Mouse (Mus musculus): ENCODE measurements around the gene Wnt1. TPM values are rescaled to one million over a fixed set of nuclear protein-coding genes. Genes with fewer than 3 reads are reported as not detected.
"Not testable (repeated sequence)": the region's sequence is repeated elsewhere in the genome, so short reads cannot be mapped to it uniquely, and the experiment has no call there.

Wnt1 gene
- polyA plus RNA-seq, 1 experiment from 2014 or later, result not detected

GRCm38 (mm10) chr15:98806071-98806808 lies 16.6 kb downstream of the Wnt1 start:
- Histone ChIP-seq H3K36me3 (ENCODE audit: control insufficient read depth, insufficient read depth, low read length) (no peaks in the 10 kb centered on the region), H3K4me3 (ENCODE audit: low read depth, low read length) (peak overlapping the region; percentile 27), H3K9ac (ENCODE audit: low read length) (no peak overlapping the region), H3K27ac (ENCODE audit: low read depth) (no peak overlapping the region), H3K27me3 (replicated peaks; ENCODE audit: control insufficient read depth, insufficient read depth, low read length) (peaks cover 88% of the 10 kb centered on the region), H3K4me1 (replicated peaks; ENCODE audit: control insufficient read depth, insufficient read depth, low read length) (peaks cover 15% of the 10 kb centered on the region), H3K9me3 (ENCODE audit: control insufficient read depth, low read length) (no peaks in the 10 kb centered on the region), H3K4me2 (ENCODE audit: low read length) (peak overlapping the region; percentile 74)
- 9% methylated on average over 30 of the region's 30 CpGs for WGBS
- DNase-seq (ENCODE audit: low spot score), result no peak
- ATAC-seq (replicated peaks; ENCODE audit: low FRiP score, low TSS enrichment, low read depth), result no peak

GRCm38 (mm10) chr15:98806809-98807770 lies 17.4 kb downstream of the Wnt1 start:
- WGBS, result under 1% methylated on average over 55 of the region's 58 CpGs
- peak overlapping the region; percentile 27 for H3K4me3 ChIP-seq (ENCODE audit: low read depth, low read length)
- H3K36me3 ChIP-seq (ENCODE audit: control insufficient read depth, insufficient read depth, low read length), result no peaks in the 10 kb centered on the region
- H3K4me2 ChIP-seq (ENCODE audit: low read length), result peak overlapping the region; percentile 55
- no peak overlapping the region for H3K9ac ChIP-seq (ENCODE audit: low read length)
- no peaks in the 10 kb centered on the region for H3K9me3 ChIP-seq (ENCODE audit: control insufficient read depth, low read length)
- H3K4me1 ChIP-seq (replicated peaks; ENCODE audit: control insufficient read depth, insufficient read depth, low read length), result peaks cover 15% of the 10 kb centered on the region
- peaks cover 80% of the 10 kb centered on the region for H3K27me3 ChIP-seq (replicated peaks; ENCODE audit: control insufficient read depth, insufficient read depth, low read length)
- H3K27ac ChIP-seq (ENCODE audit: low read depth), result no peak overlapping the region
- DNase-seq (ENCODE audit: low spot score) (no peak), ATAC-seq (replicated peaks; ENCODE audit: low FRiP score, low TSS enrichment, low read depth) (peak; percentile 5; the same call in 1 of the 2 replicates)

GRCm38 (mm10) chr15:98807895-98808650 lies 18.4 kb downstream of the Wnt1 start:
- peaks cover 70% of the 10 kb centered on the region for H3K27me3 ChIP-seq (replicated peaks; ENCODE audit: control insufficient read depth, insufficient read depth, low read length)
- 1% methylated on average over 33 of the region's 34 CpGs for WGBS
- no peak for ATAC-seq (replicated peaks; ENCODE audit: low FRiP score, low TSS enrichment, low read depth)
- peaks cover 15% of the 10 kb centered on the region for H3K4me1 ChIP-seq (replicated peaks; ENCODE audit: control insufficient read depth, insufficient read depth, low read length)
- H3K9me3 ChIP-seq (ENCODE audit: control insufficient read depth, low read length), result no peaks in the 10 kb centered on the region
- no peak for DNase-seq (ENCODE audit: low spot score)
- no peak overlapping the region for H3K27ac ChIP-seq (ENCODE audit: low read depth)
- peak overlapping the region; percentile 55 for H3K4me2 ChIP-seq (ENCODE audit: low read length)
- peaks cover 9% of the 10 kb centered on the region for H3K36me3 ChIP-seq (ENCODE audit: control insufficient read depth, insufficient read depth, low read length)
- H3K9ac ChIP-seq (ENCODE audit: low read length), result peak overlapping the region; percentile 17; the same call in 1 of the 2 replicates
- peak overlapping the region; percentile 27 for H3K4me3 ChIP-seq (ENCODE audit: low read depth, low read length)

GRCm38 (mm10) chr15:98808651-98809134 lies 19.0 kb downstream of the Wnt1 start:
- no peaks in the 10 kb centered on the region for H3K9me3 ChIP-seq (ENCODE audit: control insufficient read depth, low read length)
- no peak overlapping the region; the same call in 1 of the 2 replicates for H3K4me2 ChIP-seq (ENCODE audit: low read length)
- DNase-seq (ENCODE audit: low spot score) (no peak), ATAC-seq (replicated peaks; ENCODE audit: low FRiP score, low TSS enrichment, low read depth) (no peak)
- no peak overlapping the region for H3K9ac ChIP-seq (ENCODE audit: low read length)
- H3K36me3 ChIP-seq (ENCODE audit: control insufficient read depth, insufficient read depth, low read length), result peaks cover 15% of the 10 kb centered on the region
- H3K4me1 ChIP-seq (replicated peaks; ENCODE audit: control insufficient read depth, insufficient read depth, low read length), result peaks cover 15% of the 10 kb centered on the region
- peaks cover 64% of the 10 kb centered on the region for H3K27me3 ChIP-seq (replicated peaks; ENCODE audit: control insufficient read depth, insufficient read depth, low read length)
- no peak overlapping the region for H3K4me3 ChIP-seq (ENCODE audit: low read depth, low read length)
- no peak overlapping the region for H3K27ac ChIP-seq (ENCODE audit: low read depth)
- 12% methylated on average over 6 of the region's 6 CpGs for WGBS

GRCm38 (mm10) chr15:98809390-98809789 lies 19.7 kb downstream of the Wnt1 start, which contains the start of gene Ddn:
Gene Ddn (minus strand): TSS chr15:98809490.
- Histone ChIP-seq H3K4me1 (replicated peaks; ENCODE audit: control insufficient read depth, insufficient read depth, low read length) (peaks cover 15% of the 10 kb centered on the region), H3K9ac (ENCODE audit: low read length) (no peak within 1 kb of the TSS), H3K36me3 (ENCODE audit: control insufficient read depth, insufficient read depth, low read length) (peaks cover 22% of the 10 kb centered on the region), H3K27ac (ENCODE audit: low read depth) (no peak within 1 kb of the TSS), H3K4me2 (ENCODE audit: low read length) (peak within 1 kb of the TSS; percentile 55), H3K4me3 (ENCODE audit: low read depth, low read length) (peak within 1 kb of the TSS; percentile 27), H3K27me3 (replicated peaks; ENCODE audit: control insufficient read depth, insufficient read depth, low read length) (peaks cover 57% of the 10 kb centered on the region), H3K9me3 (ENCODE audit: control insufficient read depth, low read length) (no peaks in the 10 kb centered on the region)
- ATAC-seq (replicated peaks; ENCODE audit: low FRiP score, low TSS enrichment, low read depth) (no peak), DNase-seq (ENCODE audit: low spot score) (no peak)
- WGBS, result 58% methylated on average over 3 of the region's 3 CpGs

GRCm38 (mm10) chr15:98810212-98810611 lies 20.6 kb downstream of the Wnt1 start:
- H3K9ac ChIP-seq (ENCODE audit: low read length); H3K4me2 ChIP-seq (ENCODE audit: low read length); H3K4me3 ChIP-seq (ENCODE audit: low read depth, low read length); DNase-seq (ENCODE audit: low spot score); ATAC-seq (replicated peaks; ENCODE audit: low FRiP score, low TSS enrichment, low read depth); H3K9me3 ChIP-seq (ENCODE audit: control insufficient read depth, low read length); H3K27ac ChIP-seq (ENCODE audit: low read depth): not testable (repeated sequence)
- WGBS, result 74% methylated on average over 6 of the region's 6 CpGs
- H3K27me3 ChIP-seq (replicated peaks; ENCODE audit: control insufficient read depth, insufficient read depth, low read length), result peaks cover 48% of the 10 kb centered on the region
- H3K36me3 ChIP-seq (ENCODE audit: control insufficient read depth, insufficient read depth, low read length), result peaks cover 28% of the 10 kb centered on the region
- H3K4me1 ChIP-seq (replicated peaks; ENCODE audit: control insufficient read depth, insufficient read depth, low read length), result peaks cover 15% of the 10 kb centered on the region

GRCm38 (mm10) chr15:98812741-98813424 lies 23.2 kb downstream of the Wnt1 start:
- ATAC-seq (replicated peaks; ENCODE audit: low FRiP score, low TSS enrichment, low read depth), result no peak
- Histone ChIP-seq H3K27ac (ENCODE audit: low read depth) (no peak overlapping the region), H3K27me3 (replicated peaks; ENCODE audit: control insufficient read depth, insufficient read depth, low read length) (peaks cover 22% of the 10 kb centered on the region), H3K4me2 (ENCODE audit: low read length) (no peak overlapping the region), H3K4me3 (ENCODE audit: low read depth, low read length) (no peak overlapping the region), H3K4me1 (replicated peaks; ENCODE audit: control insufficient read depth, insufficient read depth, low read length) (peaks cover 6% of the 10 kb centered on the region), H3K9ac (ENCODE audit: low read length) (no peak overlapping the region), H3K36me3 (ENCODE audit: control insufficient read depth, insufficient read depth, low read length) (peaks cover 37% of the 10 kb centered on the region), H3K9me3 (ENCODE audit: control insufficient read depth, low read length) (no peaks in the 10 kb centered on the region)
- no peak for DNase-seq (ENCODE audit: low spot score)
- 84% methylated on average over 20 of the region's 20 CpGs for WGBS

All from intestine, embryonic 14.5 days (tissue).